Mouse (Mus musculus) retina, postnatal 1 day (tissue): ENCODE results near the gene Tet3.

Experiments used
- DNase-seq: peaks from one replicate; pipeline ENCODE4 v3.0.0-alpha.2; 2012

The Tet3 gene

GRCm38 (mm10) chr6:83459034-83459644, at the start of gene Tet3:
TSS of gene Tet3 (minus strand) at chr6:83459084.
- DNase-seq, result no peak

GRCm38 (mm10) chr6:83507168-83507546, 48.3 kb upstream of the Tet3 start:
- no peak for DNase-seq

DNA sequence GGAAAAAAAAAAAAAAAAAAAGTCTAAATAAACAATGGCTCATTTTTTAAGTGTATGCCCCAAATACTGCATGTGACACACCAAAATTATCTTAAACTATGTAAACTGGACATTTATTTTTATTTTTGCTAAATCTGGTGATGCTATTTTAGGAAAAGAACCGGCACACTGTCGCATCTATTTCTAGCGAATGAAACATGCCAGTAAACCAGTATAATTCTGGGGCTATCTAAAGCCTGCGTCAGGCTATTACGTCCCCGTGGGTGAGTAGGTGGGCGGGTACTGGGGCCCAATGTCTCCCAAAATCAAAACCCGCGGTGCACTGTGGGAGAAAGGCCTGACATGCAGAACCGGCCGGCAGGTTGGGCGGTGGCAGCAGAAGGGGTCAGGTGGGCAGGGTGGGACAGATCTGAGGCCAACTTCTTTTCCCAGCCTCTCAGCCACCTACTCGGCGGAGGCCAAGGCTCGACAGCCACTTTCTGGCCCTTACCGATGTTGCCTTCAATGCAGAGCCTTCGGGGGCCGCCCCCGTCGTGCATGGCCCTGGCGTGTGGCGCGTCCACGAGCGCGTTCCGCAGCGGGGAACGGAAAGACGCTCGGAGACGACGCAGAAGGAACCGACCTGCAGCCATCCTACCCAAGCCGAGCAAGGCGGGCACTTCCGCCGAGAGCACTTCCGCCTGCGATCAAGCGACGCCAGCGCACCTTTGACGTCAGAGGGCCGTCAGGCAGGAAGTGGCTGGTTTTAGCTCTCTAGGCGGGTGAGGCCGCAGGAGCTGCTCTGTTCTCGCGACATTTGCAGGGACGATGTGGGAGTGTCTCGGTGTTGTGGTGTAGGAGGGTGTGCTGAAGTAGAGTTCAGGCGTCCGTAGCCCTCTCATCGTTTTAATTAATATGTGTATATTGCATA, 47.6 kb upstream of the Tet3 start, which contains the start of gene Dguok:
Gene Dguok (minus strand): TSS at position 712 of the 910 bp plus-strand sequence.
- peak; percentile 99 for DNase-seq

- DNase-seq, result no peak
Observed at GRCm38 (mm10) chr6:83505554-83505953, 46.7 kb upstream of the Tet3 start.

- DNase-seq, result no peak
Observed at GRCm38 (mm10) chr6:83503361-83503760, 44.5 kb upstream of the Tet3 start.

DNA sequence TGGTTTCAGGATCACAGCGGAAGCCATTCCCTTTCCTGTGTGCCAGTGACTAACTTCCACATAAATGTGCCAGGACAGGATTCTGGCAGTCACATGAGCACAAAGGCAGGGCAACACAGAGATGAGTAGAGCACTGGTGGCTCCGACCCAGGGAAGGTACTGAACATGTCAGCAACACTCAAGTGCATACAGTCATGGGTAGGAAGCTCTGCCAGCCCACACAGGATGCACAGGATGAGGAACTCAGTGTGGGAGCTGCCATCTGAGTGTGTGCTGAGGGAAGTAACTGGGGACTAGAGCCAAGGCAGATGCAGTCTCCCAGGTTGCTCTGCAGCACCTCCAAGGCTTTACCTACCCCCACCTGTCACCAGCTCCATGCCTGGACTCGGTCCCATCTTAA, 43.8 kb upstream of the Tet3 start:
- DNase-seq, result no peak

DNA sequence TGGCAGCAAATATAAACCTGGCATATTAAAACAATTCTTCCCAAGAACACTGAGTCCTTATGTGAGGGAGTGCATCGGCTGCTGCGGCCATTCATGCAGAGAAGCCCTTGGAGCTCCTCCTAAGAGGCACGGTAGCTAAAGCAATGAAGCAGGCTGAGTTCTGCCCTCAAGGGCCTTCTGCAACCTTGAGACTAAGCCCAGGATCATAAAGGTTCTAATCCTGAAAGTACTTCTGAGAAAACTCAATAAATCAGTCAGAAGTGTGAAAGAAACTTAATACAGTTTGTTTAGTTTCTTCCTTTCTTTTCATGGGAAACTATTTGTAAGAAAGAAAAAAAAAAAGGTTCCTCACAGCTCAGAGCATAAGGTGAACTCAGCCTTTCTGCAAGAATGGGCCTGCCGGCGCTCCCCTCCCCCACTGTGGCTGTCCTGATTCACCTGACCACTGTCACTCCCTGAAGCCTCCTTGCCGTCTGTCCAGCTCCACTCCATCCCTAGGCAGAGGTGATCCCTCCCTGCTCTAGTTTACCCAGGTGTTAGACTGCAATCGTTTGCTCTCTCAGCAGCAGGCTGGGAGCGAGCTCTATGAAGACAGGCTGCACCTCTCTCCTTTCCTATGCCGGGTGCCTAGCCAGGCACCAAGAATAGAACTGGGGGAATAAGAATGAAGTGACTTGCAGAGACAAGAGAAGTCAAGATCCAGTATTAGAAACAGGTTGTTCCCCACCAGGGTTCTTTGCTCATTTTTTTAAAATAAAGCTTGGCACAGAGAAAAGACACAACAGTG, 42.8 kb upstream of the Tet3 start:
- DNase-seq, result no peak

DNA sequence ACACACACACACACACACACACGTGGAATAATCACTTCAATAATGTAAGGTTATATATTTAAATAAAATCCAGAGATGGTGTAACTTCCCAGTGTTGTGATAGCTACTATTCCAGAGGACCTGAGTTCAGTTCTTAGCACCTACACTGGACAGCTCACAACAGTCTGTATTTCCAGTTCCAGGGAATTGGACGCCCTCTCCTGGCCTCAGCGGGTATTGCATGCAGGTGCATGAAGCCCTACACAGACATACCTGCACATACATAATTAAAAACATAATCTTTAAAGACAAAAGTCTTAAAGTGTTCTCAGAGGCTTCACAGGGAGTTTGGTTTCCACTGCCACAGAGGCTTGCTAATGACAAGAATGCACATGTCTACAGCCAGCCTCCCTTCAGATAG, 41.6 kb upstream of the Tet3 start:
- DNase-seq, result no peak

DNA sequence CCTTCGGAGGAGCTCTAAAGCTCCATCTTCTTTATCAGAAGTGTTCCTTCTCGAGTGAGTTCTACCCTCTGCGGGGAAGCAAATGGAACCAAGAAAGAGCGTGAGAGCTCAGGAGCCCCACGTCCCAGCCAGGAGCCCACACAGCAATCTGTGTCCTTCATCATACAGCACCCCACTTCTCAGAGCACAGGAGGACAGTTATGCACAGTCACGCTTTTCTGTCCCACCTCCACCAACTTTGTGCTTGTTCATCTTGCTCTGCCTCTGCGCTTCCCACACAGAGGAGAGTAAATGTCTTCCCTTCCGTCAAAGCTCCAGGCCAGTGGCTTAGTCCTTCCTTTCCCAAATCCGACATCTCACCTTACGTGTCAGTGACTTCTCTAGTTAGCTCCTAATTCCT, 40.2 kb upstream of the Tet3 start:
- no peak for DNase-seq

DNA sequence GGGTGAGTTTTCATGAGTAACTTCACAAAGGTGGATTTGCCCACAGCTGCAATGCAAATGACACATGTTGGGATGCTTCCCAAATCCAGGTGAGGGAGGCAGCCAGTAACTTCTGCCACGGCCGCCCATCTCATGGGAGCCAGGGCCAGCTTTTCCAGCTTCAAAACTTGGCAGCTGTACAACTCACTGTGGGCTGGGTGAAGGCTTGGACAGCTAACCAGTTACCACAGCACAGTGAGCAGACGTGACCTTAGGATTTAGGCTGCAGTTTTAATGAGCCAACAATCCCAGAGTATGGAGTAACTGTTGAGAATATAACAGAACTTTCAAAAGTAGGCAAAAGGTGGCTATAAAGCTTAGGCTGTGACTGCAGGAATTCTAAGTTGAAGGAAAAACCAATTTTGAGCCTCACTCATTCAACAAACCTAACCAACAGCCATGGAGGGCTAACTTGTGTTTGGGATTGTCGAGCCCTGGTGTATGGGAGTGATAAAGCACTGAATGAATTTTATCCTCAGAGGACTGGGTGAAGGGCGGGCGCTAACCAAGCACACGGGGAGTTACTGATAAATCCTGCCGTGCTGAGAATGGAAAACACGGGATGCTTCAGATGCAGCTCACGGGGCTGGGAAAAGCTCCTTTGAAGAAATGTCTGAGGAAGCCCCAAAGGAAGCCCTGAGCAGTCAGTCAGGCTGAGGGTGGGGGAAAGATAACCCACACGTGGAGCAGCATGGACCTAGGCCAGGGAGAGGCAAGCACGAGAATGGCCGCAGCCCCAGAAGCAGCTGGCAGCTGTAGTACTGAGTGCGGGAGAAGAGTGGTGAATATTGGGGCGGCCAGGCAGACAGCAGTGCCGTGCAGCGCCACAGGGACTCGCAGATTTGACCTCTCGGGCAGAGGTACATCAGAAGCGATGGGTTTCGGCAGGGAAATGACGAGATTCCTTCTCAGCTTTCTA, 38.1 kb upstream of the Tet3 start:
- DNase-seq, result no peak

DNA sequence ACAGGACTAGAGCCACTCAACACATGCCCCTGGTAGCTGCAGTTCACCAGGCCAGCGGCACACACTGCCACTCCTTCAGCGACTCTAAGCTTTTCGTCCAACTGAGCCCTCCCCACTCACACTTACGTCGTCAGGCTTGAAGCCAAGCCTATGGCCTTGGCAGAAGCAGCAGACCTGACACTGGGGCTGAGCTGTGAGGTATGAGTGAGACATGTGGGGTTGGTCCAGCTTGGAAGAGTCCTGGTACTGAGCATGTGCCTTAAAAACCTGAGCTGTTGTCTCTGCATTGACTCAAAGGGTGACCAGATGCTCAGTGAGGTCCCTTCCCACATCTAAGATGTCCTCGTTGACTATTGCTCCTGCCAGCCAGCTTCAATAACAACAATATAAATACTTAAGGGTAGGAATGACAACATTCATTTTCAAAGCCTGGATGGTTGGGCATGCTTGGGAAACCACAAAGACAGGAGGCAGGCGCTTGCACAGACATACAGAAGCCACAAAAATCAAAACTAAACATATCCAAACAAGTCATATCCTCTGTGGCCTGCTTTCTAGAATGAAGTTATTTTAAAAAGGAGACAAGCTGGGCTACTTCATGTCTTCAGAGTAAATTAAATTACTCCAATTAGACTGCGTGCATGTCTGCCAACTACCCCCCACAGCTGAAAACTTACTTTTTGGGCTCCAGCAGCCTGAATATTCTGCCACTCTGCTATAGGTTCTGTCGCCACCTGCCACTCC, 37.3 kb upstream of the Tet3 start:
- DNase-seq, result no peak

- DNase-seq, result no peak
Observed at GRCm38 (mm10) chr6:83490622-83491021, 31.7 kb upstream of the Tet3 start.

DNA sequence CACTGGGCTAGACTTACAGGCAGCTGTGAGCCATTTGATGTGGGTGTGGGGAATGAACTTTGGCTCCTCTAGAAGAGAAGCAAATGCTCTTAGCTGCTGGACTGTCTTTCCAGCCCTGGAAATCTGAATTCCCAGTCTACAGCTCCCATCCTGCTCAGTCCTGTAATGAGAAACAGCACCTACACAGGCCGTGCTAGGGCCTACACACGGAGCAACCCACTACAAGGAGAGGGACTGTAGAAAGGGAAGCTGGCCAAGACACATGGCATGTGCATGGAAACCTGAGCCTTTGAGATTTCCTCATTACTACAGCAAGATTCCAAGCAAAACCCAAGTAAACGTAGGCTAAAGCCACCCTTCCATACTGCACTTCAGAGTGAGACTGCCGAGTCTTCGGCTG, 29.3 kb upstream of the Tet3 start:
- no peak for DNase-seq

DNA sequence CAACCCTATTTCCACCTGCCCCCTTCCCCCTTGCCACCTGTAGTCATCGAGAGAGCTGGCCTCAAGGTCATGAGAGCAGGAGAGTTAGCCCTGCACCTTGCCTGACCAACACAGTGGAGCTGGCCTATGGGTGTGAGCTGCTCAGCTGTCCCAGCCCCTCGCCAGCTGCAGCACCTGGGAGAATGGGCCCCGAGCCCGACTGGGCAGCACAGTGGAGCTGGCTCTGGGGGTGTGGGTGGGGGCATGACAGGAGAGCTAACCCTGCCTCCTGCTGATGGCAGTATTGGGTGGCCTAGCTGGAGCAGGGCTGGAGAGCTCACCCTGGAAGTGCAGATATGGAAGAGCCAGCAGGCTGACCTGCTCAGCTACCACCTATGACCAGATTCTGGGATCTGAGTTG, 28.4 kb upstream of the Tet3 start:
- DNase-seq, result no peak

- no peak for DNase-seq
Observed at GRCm38 (mm10) chr6:83485854-83486253, 27.0 kb upstream of the Tet3 start.

- no peak for DNase-seq
Observed at GRCm38 (mm10) chr6:83483776-83484175, 24.9 kb upstream of the Tet3 start.

DNA sequence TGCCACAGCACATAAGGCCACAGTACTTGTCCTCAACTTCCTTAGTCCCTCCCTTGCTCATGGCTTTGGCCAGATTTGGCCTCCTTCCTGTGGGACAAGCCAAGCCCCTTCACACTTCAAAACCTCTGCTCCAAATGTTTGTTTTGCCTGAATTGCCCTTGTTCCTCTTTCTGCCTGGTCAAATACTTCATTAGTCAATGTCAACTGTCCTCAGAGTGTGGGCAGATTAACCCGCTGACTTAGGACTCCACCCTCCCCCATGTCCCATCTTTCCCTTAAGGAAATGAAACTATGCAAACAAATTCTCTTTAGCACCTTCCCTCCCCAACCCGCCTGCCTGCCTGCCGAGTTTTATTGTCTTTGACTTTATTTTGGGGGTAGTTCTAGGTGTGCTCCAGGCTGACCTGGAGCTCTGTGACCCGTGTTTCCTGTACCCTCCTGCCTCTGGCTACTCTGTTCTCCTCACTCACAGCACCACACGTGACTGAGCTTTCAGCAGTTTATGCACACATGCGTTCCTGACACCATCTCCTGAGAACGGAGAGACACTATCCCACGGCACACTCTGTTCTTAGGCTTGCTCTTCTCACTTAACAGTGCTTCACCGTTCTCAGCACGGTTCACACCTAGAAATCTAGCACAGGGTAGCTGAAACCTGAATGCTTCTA, 23.7 kb upstream of the Tet3 start:
- DNase-seq, result no peak

DNA sequence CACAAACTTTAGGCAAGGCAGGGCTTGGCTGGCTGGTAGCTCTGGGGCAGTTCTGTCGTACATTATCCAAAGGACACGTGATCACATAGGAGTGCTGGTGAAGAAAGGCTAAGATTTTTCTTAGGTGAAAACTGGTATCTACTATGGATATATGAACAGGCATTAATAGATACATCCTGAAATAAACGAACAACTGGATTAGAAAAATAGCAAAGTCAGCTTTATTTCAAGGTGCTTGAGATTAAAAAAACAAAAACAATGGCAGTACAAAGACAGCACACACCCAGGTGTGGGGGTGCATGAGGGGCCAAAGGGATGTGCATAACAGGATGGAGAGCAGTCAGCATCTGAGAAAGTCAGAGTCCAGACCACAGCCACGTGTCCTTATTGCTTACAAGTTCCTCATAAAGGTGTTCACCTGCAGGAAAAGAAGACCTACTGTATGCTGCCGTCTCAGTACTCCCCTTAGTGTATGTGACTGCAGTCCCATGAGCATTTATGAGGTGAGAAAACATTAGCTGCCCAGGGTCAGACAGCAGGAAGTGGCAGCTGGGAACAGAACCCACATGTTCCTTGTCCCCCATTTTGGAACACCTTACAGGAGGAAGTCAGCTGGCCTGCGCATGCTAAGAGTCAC, 21.3 kb upstream of the Tet3 start:
- no peak for DNase-seq

DNA sequence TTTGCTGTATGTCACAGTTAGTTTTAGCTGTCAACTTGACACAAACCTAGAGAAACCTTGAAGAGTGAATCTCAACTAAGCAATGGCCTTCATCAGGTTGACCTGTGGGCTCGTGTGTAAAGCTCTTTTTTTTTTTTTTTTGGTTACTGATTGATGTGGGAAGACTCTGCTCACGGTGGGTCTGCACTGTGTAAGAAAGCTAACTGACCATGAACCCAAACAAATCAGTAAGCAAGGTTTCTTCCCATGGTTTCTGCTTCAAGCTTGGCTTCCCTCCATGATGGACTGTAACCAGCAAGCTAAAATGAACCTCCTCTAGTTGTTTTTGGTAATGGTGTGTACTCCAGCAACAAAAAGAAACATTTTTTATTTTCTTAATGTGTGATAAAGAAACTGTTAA, 20.3 kb upstream of the Tet3 start:
- no peak for DNase-seq

- no peak for DNase-seq
Observed at GRCm38 (mm10) chr6:83478628-83479027, 19.7 kb upstream of the Tet3 start.

- DNase-seq, result peak; percentile 26
Observed at GRCm38 (mm10) chr6:83478217-83478616, 19.3 kb upstream of the Tet3 start.
